Mouse (Mus musculus) frontal cortex, postnatal 14 days (tissue): Measurements from ENCODE around the gene Gm10721.
"Not testable (repeated sequence)": the region's sequence is repeated elsewhere in the genome, so short reads cannot be mapped to it uniquely, and the experiment has no call there.

Source experiments
- DNase-seq, 2 experiments: peaks; one replicate each; pipeline ENCODE4 v3.0.0; 2022; ENCODE audit warnings: low spot score in 2 of 2

Gene Gm10721

DNA sequence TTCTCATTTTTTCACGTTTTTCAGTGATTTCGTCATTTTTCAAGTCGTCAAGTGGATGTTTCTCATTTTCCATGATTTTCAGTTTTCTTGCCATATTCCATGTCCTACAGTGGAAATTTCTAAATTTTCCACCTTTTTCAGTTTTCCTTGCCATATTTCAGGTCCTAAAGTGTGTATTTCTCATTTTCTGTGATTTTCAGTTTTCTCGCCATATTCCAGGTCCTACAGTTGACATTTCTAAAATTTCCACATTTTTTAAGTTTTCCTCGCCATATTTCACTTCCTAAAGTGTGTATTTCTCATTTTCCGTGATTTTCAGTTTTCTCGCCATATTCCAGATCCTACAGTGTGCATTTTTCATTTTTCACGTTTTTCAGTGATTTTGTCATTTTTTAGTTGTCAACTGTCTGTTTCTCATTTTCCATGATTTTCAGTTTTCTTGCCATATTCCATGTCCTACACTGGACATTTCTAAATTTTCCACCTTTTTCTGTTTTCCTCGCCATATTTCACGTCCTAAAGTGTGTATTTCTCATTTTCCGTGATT, at the start of gene Gm10721:
Gm10721 (plus strand) TSS at position 408 of the 547 bp plus-strand sequence.
- not testable (repeated sequence) for DNase-seq

DNA sequence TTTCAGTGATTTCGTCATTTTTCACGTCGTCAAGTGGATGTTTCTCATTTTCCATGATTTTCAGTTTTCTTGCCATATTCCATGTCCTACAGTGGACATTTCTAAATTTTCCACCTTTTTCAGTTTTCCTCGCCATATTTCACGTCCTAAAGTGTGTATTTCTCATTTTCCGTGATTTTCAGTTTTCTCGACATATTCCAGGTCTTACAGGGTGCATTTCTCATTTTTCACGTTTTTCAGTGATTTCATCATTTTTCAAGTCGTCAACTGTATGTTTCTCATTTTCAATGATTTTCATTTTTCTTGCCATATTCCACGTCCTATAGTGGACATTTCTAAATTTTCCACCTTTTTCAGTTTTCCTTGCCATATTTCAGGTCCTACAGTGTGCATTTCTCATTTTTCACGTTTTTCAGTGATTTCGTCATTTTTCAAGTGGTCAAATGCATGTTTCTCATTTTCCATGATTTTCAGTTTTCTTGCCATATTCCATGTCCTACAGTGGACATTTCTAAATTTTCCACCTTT, 12.4 kb upstream of the Gm10721 start, which contains the start of gene Gm10722:
Gm10722 (plus strand) TSS at position 478 of the 528 bp plus-strand sequence.
- DNase-seq, result peak in 1 of 2 experiments; percentile 21

DNA sequence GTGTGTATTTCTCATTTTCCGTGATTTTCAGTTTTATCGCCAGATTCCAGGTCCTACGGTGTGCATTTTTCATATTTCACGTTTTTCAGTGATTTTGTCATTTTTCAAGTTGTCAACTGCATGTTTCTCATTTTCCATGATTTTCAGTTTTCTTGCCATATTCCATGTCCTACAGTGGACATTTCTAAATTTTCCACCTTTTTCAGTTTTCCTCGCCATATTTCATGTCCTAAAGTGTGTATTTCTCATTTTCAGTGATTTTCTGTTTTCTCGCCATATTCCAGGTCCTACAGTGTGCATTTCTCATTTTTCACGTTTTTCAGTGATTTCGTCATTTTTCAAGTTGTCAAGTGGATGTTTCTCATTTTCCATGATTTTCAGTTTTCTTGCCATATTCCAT, 11.9 kb upstream of the Gm10721 start:
- peak in 1 of 2 experiments; percentile 44 for DNase-seq

DNA sequence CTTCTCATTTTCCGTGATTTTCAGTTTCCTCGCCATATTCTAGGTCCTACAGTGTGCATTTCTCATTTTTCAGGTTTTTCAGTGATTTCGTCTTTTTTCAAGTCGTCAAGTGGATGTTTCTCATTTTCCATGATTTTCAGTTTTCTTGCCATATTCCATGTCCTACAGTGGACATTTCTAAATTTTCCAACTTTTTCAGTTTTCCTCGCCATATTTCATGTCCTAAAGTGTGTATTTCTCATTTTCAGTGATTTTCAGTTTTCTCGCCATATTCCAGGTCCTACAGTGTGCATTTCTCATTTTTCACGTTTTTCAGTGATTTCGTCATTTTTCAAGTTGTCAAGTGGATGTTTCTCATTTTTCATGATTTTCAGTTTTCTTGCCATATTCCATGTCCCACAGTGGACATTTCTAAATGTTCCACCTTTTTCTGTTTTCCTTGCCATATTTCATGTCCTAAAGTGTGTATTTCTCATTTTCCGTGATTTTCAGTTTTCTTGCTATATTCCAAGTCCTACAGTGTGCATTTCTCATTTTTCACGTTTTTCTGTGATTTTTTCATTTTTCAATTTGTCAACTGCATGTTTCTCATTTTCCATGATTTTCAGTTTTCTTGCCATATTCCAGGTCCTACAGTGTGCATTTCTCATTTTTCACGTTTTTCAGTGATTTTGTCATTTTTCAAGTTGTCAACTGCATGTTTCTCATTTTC, 10.8 kb upstream of the Gm10721 start:
- peak; percentile 93 to 100 for DNase-seq

DNA sequence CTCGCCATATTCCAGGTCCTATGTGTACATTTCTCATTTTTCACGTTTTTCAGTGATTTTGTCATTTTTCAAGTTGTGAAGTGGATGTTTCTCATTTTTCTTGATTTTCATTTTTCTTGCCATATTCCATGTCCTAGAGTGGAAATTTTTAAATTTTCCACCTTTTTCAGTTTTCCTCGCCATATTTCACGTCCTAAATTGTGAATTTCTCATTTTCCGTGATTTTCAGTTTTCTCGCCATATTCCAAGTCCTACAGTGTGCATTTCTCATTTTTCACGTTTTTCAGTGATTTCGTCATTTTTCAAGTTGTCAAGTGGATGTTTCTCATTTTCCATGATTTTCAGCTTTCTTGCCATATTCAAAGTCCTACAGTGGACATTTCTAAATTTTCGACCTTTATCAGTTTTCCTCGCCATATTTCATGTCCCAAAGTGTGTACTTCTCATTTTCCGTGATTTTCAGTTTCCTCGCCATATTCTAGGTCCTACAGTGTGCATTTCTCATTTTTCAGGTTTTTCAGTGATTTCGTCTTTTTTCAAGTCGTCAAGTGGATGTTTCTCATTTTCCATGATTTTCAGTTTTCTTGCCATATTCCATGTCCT, 10.0 kb upstream of the Gm10721 start, which contains the start of gene Gm11168:
Gm11168 (plus strand) TSS at position 553 of the 603 bp plus-strand sequence.
- not testable (repeated sequence) for DNase-seq

DNA sequence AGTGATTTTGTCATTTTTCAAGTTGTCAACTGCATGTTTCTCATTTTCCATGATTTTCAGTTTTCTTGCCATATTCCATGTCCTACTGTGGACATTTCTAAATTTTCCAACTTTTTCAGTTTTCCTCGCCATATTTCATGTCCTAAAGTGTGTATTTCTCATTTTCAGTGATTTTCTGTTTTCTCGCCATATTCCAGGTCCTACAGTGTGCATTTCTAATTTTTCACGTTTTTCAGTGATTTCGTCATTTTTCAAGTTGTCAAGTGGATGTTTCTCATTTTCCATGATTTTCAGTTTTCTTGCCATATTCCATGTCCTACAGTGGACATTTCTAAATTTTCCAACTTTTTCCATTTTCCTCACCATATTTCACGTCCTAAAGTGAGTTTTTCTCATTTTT, 6.8 kb upstream of the Gm10721 start:
- DNase-seq, result not testable (repeated sequence)

DNA sequence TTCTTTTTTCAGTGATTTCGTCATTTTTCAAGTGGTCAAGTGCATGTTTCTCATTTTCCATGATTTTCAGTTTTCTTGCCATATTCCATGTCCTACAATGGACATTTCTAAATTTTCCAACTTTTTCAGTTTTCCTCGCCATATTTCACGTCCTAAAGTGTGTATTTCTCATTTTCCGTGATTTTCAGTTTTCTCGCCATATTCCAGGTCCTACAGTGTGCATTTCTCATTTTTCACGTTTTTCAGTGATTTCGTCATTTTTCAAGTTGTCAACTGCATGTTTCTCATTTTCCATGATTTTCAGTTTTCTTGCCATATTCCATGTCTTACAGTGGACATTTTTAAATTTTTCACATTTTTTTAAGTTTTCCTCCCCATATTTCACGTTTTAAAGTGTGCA, 6.3 kb upstream of the Gm10721 start:
- peak; percentile 92 to 100 for DNase-seq

DNA sequence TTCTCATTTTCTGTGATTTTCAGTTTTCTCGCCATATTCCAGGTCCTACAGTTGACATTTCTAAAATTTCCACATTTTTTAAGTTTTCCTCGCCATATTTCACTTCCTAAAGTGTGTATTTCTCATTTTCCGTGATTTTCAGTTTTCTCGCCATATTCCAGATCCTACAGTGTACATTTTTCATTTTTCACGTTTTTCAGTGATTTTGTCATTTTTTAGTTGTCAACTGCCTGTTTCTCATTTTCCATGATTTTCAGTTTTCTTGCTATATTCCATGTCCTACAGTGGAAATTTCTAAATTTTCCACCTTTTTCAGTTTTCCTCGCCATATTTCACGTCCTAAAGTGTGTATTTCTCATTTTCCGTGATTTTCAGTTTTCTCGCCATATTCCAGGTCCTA, 5.7 kb upstream of the Gm10721 start:
- DNase-seq, result not testable (repeated sequence)

DNA sequence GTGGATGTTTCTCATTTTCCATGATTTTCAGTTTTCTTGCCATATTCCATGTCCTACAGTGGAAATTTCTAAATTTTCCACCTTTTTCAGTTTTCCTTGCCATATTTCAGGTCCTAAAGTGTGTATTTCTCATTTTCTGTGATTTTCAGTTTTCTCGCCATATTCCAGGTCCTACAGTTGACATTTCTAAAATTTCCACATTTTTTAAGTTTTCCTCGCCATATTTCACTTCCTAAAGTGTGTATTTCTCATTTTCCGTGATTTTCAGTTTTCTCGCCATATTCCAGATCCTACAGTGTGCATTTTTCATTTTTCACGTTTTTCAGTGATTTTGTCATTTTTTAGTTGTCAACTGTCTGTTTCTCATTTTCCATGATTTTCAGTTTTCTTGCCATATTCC, 3.6 kb upstream of the Gm10721 start:
- not testable (repeated sequence) for DNase-seq

DNA sequence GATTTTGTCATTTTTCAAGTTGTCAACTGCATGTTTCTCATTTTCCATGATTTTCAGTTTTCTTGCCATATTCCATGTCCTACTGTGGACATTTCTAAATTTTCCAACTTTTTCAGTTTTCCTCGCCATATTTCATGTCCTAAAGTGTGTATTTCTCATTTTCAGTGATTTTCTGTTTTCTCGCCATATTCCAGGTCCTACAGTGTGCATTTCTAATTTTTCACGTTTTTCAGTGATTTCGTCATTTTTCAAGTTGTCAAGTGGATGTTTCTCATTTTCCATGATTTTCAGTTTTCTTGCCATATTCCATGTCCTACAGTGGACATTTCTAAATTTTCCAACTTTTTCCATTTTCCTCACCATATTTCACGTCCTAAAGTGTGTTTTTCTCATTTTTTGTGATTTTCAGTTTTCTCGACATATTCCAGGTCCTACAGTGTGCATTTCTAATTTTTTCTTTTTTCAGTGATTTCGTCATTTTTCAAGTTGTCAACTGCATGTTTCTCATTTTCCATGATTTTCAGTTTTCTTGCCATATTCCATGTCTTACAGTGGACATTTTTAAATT, 802 bp upstream of the Gm10721 start:
- DNase-seq, result not testable (repeated sequence)

DNA sequence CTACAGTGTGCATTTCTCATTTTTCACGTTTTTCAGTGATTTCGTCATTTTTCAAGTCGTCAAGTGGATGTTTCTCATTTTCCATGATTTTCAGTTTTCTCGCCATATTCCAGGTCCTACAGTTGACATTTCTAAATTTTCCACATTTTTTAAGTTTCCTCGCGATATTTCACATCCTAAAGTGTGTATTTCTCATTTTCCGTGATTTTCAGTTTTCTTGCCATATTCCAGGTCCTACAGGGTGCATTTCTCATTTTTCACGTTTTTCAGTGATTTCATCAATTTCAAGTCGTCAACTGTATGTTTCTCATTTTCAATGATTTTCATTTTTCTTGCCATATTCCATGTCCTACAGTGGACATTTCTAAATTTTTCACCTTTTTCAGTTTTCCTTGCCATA, 2.4 kb downstream of the Gm10721 start, which contains the start of gene Gm10720:
Gm10720 (plus strand) TSS at position 301 of the 400 bp plus-strand sequence.
- not testable (repeated sequence) for DNase-seq

DNA sequence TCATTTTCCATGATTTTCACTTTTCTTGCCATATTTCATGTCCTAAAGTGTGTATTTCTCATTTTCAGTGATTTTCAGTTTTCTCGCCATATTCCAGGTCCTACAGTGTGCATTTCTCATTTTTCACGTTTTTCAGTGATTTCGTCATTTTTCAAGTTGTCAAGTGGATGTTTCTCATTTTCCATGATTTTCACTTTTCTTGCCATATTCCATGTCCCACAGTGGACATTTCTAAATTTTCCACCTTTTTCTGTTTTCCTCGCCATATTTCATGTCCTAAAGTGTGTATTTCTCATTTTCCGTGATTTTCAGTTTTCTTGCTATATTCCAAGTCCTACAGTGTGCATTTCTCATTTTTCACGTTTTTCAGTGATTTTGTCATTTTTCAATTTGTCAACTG, 3.0 kb downstream of the Gm10721 start:
- not testable (repeated sequence) for DNase-seq

DNA sequence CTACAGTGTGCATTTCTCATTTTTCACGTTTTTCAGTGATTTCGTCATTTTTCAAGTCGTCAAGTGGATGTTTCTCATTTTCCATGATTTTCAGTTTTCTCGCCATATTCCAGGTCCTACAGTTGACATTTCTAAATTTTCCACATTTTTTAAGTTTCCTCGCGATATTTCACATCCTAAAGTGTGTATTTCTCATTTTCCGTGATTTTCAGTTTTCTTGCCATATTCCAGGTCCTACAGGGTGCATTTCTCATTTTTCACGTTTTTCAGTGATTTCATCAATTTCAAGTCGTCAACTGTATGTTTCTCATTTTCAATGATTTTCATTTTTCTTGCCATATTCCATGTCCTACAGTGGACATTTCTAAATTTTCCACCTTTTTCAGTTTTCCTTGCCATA, 4.2 kb downstream of the Gm10721 start, which contains the start of gene Gm10719:
Gm10719 (plus strand) TSS at position 301 of the 400 bp plus-strand sequence.
- DNase-seq, result not testable (repeated sequence)

DNA sequence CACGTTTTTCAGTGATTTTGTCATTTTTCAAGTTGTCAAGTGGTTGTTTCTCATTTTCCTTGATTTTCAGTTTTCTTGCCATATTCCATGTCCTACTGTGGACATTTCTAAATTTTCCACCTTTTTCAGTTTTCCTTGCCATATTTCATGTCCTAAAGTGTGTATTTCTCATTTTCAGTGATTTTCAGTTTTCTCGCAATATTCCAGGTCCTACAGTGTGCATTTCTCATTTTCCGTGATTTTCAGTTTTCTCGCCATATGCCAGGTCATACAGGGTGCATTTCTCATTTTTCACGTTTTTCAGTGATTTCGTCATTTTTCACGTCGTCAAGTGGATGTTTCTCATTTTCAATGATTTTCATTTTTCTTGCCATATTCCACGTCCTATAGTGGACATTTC, 6.0 kb downstream of the Gm10721 start:
- peak; percentile 39 to 93 for DNase-seq

DNA sequence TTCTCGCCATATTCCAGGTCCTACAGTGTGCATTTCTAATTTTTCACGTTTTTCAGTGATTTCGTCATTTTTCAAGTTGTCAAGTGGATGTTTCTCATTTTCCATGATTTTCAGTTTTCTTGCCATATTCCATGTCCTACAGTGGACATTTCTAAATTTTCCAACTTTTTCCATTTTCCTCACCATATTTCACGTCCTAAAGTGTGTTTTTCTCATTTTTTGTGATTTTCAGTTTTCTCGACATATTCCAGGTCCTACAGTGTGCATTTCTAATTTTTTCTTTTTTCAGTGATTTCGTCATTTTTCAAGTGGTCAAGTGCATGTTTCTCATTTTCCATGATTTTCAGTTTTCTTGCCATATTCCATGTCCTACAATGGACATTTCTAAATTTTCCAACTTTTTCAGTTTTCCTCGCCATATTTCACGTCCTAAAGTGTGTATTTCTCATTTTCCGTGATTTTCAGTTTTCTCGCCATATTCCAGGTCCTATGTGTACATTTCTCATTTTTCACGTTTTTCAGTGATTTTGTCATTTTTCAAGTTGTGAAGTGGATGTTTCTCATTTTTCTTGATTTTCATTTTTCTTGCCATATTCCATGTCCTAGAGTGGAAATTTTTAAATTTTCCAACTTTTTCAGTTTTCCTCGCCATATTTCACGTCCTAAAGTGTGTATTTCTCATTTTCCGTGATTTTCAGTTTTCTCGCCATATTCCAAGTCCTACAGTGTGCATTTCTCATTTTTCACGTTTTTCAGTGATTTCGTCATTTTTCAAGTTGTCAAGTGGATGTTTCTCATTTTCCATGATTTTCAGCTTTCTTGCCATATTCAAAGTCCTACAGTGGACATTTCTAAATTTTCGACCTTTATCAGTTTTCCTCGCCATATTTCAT, 7.1 kb downstream of the Gm10721 start:
- peak; percentile 13 to 73 for DNase-seq

DNA sequence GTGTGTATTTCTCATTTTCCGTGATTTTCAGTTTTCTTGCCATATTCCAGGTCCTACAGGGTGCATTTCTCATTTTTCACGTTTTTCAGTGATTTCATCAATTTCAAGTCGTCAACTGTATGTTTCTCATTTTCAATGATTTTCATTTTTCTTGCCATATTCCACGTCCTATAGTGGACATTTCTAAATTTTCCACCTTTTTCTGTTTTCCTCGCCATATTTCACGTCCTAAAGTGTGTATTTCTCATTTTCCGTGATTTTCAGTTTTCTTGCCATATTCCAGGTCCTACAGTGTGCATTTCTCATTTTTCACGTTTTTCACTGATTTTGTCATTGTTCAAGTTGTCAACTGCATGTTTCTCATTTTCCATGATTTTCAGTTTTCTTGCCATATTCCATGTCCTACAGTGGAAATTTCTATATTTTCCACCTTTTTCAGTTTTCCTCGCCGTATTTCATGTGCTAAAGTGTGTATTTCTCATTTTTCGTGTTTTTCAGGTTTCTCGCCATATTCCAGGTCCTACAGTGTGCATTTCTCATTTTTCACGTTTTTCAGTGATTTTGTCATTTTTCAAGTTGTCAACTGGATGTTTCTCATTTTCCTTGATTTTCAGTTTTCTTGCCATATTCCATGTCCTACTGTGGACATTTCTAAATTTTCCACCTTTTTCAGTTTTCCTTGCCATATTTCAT, 9.5 kb downstream of the Gm10721 start:
- DNase-seq, result peak; percentile 25 to 79

DNA sequence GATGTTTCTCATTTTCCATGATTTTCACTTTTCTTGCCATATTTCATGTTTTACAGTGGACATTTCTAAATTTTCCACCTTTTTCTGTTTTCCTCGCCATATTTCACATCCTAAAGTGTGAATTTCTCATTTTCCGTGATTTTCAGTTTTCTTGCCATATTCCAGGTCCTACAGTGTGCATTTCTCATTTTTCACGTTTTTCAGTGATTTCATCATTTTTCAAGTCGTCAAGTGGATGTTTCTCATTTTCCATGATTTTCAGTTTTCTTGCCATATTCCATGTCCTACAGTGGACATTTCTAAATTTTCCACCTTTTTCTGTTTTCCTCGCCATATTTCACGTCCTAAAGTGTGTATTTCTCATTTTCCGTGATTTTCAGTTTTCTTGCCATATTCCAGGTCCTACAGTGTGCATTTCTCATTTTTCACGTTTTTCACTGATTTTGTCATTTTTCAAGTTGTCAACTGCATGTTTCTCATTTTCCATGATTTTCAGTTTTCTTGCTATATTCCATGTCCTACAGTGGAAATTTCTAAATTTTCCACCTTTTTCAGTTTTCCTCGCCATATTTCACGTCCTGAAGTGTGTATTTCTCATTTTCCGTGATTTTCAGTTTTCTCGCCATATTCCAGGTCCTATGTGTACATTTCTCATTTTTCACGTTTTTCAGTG, 10.5 kb downstream of the Gm10721 start, which contains the start of gene Gm10718:
Gm10718 (plus strand) TSS at position 236 of the 673 bp plus-strand sequence.
- peak; percentile 20 to 73 for DNase-seq

DNA sequence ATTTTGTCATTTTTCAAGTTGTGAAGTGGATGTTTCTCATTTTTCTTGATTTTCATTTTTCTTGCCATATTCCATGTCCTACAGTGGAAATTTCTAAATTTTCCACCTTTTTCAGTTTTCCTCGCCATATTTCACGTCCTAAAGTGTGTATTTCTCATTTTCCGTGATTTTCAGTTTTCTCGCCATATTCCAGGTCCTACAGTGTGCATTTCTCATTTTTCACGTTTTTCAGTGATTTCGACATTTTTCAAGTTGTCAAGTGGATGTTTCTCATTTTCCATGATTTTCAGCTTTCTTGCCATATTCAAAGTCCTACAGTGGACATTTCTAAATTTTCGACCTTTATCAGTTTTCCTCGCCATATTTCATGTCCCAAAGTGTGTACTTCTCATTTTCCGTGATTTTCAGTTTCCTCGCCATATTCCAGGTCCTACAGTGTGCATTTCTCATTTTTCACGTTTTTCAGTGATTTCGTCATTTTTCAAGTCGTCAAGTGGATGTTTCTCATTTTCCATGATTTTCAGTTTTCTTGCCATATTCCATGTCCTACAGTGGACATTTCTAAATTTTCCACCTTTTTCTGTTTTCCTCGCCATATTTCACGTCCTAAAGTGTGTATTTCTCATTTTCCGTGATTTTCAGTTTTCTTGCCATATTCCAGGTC, 11.2 kb downstream of the Gm10721 start:
- DNase-seq, result peak; percentile 95 to 100

DNA sequence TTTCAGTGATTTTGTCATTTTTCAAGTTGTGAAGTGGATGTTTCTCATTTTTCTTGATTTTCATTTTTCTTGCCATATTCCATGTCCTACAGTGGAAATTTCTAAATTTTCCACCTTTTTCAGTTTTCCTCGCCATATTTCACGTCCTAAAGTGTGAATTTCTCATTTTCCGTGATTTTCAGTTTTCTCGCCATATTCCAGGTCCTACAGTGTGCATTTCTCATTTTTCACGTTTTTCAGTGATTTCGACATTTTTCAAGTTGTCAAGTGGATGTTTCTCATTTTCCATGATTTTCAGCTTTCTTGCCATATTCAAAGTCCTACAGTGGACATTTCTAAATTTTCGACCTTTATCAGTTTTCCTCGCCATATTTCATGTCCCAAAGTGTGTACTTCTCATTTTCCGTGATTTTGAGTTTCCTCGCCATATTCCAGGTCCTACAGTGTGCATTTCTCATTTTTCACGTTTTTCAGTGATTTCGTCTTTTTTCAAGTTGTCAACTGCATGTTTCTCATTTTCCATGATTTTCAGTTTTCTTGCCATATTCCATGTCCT, 12.1 kb downstream of the Gm10721 start, which contains the start of gene Gm10717:
Gm10717 (plus strand) TSS at position 506 of the 556 bp plus-strand sequence.
- peak in 1 of 2 experiments; percentile 39 for DNase-seq
